Mouse (Mus musculus) MEL (cell line): Measurements from ENCODE around the gene Tpst2. TPM values are rescaled to one million over a fixed set of nuclear protein-coding genes. Genes with fewer than 3 reads are reported as not detected.

Experiments
- DNase-seq: peaks from one replicate; pipeline ENCODE4 v3.0.0; 2011; ENCODE audit warnings: low read depth, low spot score
- H3K27ac ChIP-seq: 2 replicates; pipeline ENCODE4 v1.5.1; 2012; ENCODE audit warnings: low read depth, mild to moderate bottlenecking, control low read depth, low read length, moderate library complexity; ENCODE audit not compliant: control insufficient read depth
- H3K27me3 ChIP-seq, 2 experiments: fragments of 150-350 bp in 1 of 2; sonication (generic) in 1 of 2; 2 replicates each; pipeline ENCODE4 v1.6.1; 2012; ENCODE audit warnings: low read length in 2 of 2, mild to moderate bottlenecking in 2 of 2, improper control_type of control experiment in 1 of 2, moderate library complexity in 1 of 2; ENCODE audit not compliant: insufficient read depth in 2 of 2, control insufficient read depth in 1 of 2
- H3K36me3 ChIP-seq, 2 experiments: 2 replicates each; pipeline ENCODE4 v1.6.1; 2012 to 2014; ENCODE audit warnings: low read length in 2 of 2, improper control_type of control experiment in 1 of 2, inconsistent platforms in 1 of 2, mild to moderate bottlenecking in 1 of 2; ENCODE audit not compliant: insufficient read depth in 2 of 2, control insufficient read depth in 1 of 2
- H3K4me1 ChIP-seq, 2 experiments: fragments of 150-350 bp in 1 of 2; sonication (generic) in 1 of 2; 2 replicates each; pipeline ENCODE4 v1.6.1; 2012; ENCODE audit warnings: low read length in 2 of 2, improper control_type of control experiment in 1 of 2, mild to moderate bottlenecking in 1 of 2; ENCODE audit not compliant: insufficient read depth in 2 of 2, control insufficient read depth in 1 of 2
- H3K4me3 ChIP-seq, 2 experiments: fragments of 150-350 bp in 1 of 2; sonication (generic) in 1 of 2; 2 replicates each; pipeline ENCODE4 v1.5.1; 2012; ENCODE audit warnings: low read depth in 2 of 2, low read length in 2 of 2, mild to moderate bottlenecking in 2 of 2, moderate library complexity in 2 of 2, control low read depth in 1 of 2, improper control_type of control experiment in 1 of 2; ENCODE audit not compliant: control insufficient read depth in 1 of 2, insufficient read depth in 1 of 2
- H3K79me2 ChIP-seq: 2 replicates; pipeline ENCODE4 v1.6.1; 2012; ENCODE audit warnings: mild to moderate bottlenecking, low read length, moderate library complexity; ENCODE audit not compliant: control insufficient read depth, poor library complexity, insufficient read depth
- H3K9ac ChIP-seq: 2 replicates; pipeline ENCODE4 v1.6.1; 2012; ENCODE audit warnings: low read depth, mild to moderate bottlenecking, control low read depth, low read length, moderate library complexity; ENCODE audit not compliant: control insufficient read depth, poor library complexity, severe bottlenecking
- H3K9me3 ChIP-seq: fragments of 150-350 bp; sonication (generic); replicated peaks from 2 replicates; pipeline ENCODE4 v1.6.1; 2012; ENCODE audit warnings: mild to moderate bottlenecking, low read length, improper control_type of control experiment, moderate library complexity; ENCODE audit not compliant: insufficient read depth
- CHD2 ChIP-seq: IDR thresholded peaks from 2 replicates; pipeline ENCODE4 v1.6.1; 2011; ENCODE audit warnings: low read length, improper control_type of control experiment
- CTCF ChIP-seq, 3 experiments: IDR thresholded peaks in 2 of 3; conservative IDR thresholded peaks in 1 of 3; 2 replicates each; pipeline ENCODE4 v1.5.1; 2011 to 2012; ENCODE audit warnings: low read length in 3 of 3, low read depth in 2 of 3, mild to moderate bottlenecking in 2 of 3, improper control_type of control experiment in 1 of 3, inconsistent platforms in 1 of 3, mixed read lengths in 1 of 3, moderate library complexity in 1 of 3; ENCODE audit not compliant: control insufficient read depth in 1 of 3, insufficient read depth in 1 of 3, poor library complexity in 1 of 3, severe bottlenecking in 1 of 3
- EP300 ChIP-seq, 2 experiments: IDR thresholded peaks; 2 replicates each; pipeline ENCODE4 v1.6.1; 2011; ENCODE audit warnings: improper control_type of control experiment in 2 of 2, low read length in 2 of 2, low read depth in 1 of 2, mild to moderate bottlenecking in 1 of 2
- GABPA ChIP-seq: IDR thresholded peaks from 2 replicates; pipeline ENCODE4 v1.6.1; 2012; ENCODE audit warnings: low read depth, mild to moderate bottlenecking, inconsistent platforms, low read length, improper control_type of control experiment, moderate library complexity
- GATA1 ChIP-seq: IDR thresholded peaks from 2 replicates; pipeline ENCODE4 v1.6.1; 2011; ENCODE audit warnings: low read depth, low read length, improper control_type of control experiment
- JUND ChIP-seq: IDR thresholded peaks from 2 replicates; pipeline ENCODE4 v1.6.1; 2011; ENCODE audit warnings: low read depth, mild to moderate bottlenecking, improper control_type of control experiment, low read length
- MAX ChIP-seq: IDR thresholded peaks from 2 replicates; pipeline ENCODE4 v1.6.1; 2011; ENCODE audit warnings: low read length, improper control_type of control experiment
- MXI1 ChIP-seq: IDR thresholded peaks from 2 replicates; pipeline ENCODE4 v1.6.1; 2011; ENCODE audit warnings: mild to moderate bottlenecking, low read depth, low read length, improper control_type of control experiment
- MYB ChIP-seq: IDR thresholded peaks from 2 replicates; pipeline ENCODE4 v1.6.1; 2011; ENCODE audit warnings: mild to moderate bottlenecking, low read depth, low read length, improper control_type of control experiment
- POLR2AphosphoS2 ChIP-seq: IDR thresholded peaks from 2 replicates; pipeline ENCODE4 v1.6.1; 2011; ENCODE audit warnings: low read length, improper control_type of control experiment
- RAD21 ChIP-seq: IDR thresholded peaks from 2 replicates; pipeline ENCODE4 v1.6.1; 2011; ENCODE audit warnings: mild to moderate bottlenecking, low read depth, low read length, improper control_type of control experiment
- SMC3 ChIP-seq: IDR thresholded peaks from 2 replicates; pipeline ENCODE4 v1.6.1; 2011; ENCODE audit warnings: low read depth, low read length, improper control_type of control experiment
- TAL1 ChIP-seq: IDR thresholded peaks from 2 replicates; pipeline ENCODE4 v1.6.1; 2012; ENCODE audit warnings: mild to moderate bottlenecking, inconsistent platforms, low read length, moderate library complexity, mixed read lengths
- TBP ChIP-seq: IDR thresholded peaks from 2 replicates; pipeline ENCODE4 v1.8.0; 2011; ENCODE audit warnings: low read depth, low read length, improper control_type of control experiment
- TCF12 ChIP-seq: IDR thresholded peaks from 2 replicates; pipeline ENCODE4 v1.6.1; 2014; ENCODE audit warnings: low read depth, mild to moderate bottlenecking, inconsistent platforms, low read length, improper control_type of control experiment, moderate library complexity
- UBTF ChIP-seq: IDR thresholded peaks from 2 replicates; pipeline ENCODE4 v1.6.1; 2012; ENCODE audit warnings: low read depth, mild to moderate bottlenecking, inconsistent platforms, low read length, improper control_type of control experiment, moderate library complexity, borderline replicate concordance; ENCODE audit not compliant: insufficient read depth
- ZMIZ1 ChIP-seq: IDR thresholded peaks from 2 replicates; pipeline ENCODE4 v1.6.1; 2012; ENCODE audit warnings: low read depth, mild to moderate bottlenecking, inconsistent platforms, low read length, improper control_type of control experiment, moderate library complexity
- ZNF384 ChIP-seq: IDR thresholded peaks from 2 replicates; pipeline ENCODE4 v1.6.1; 2012; ENCODE audit warnings: low read depth, mild to moderate bottlenecking, inconsistent platforms, low read length, improper control_type of control experiment
- polyA plus RNA-seq, 2 experiments: library from polyadenylated mRNA; stranded (reverse) in 1 of 2; unstranded in 1 of 2; fragments of >175 nt in 1 of 2; fragments of >200 nt in 1 of 2; gene quantifications; 2 replicates each; pipeline versions ENCODE4 v1.2.1 to v1.2.4; 2012; ENCODE audit warnings: low replicate concordance in 2 of 2, low read depth in 1 of 2; ENCODE audit not compliant: insufficient read length in 2 of 2, insufficient read depth in 1 of 2, missing spikeins in 1 of 2
- total RNA-seq: library from RNA; depleted of rRNA; stranded (reverse); fragments of 300-350 nt; gene quantifications from 2 replicates; pipeline ENCODE4 v1.2.3, GENCODE M21; 2012

Tpst2 gene
- total and polyA plus RNA-seq, 3 experiments = 57.8 to 86.1 TPM; not detected in 1

- TF ChIP-seq GABPA (no peak), UBTF (no peak), CTCF (IDR thresholded peaks at IDR 0.05 in 2 of 3, conservative IDR thresholded peaks at IDR 0.05 in 1 of 3; ENCODE audit: control insufficient read depth in 1 of 3, insufficient read depth in 1 of 3, low read depth in 2 of 3, low read length in 3 of 3, poor library complexity in 1 of 3, severe bottlenecking in 1 of 3) (no peak), CHD2 (no peak), JUND (no peak), ZNF384 (no peak), TBP (no peak), TCF12 (no peak), ZMIZ1 (no peak), TAL1 (0 out of 2 replicates have a peak, but pooled peaks have one; percentile 3), SMC3 (no peak), EP300 (IDR thresholded peaks at IDR 0.05; ENCODE audit: low read depth in 1 of 2, low read length in 2 of 2) (peak; percentile 24 to 34; a peak in 2 of 4 replicates), POLR2AphosphoS2 (no peak), RAD21 (no peak), GATA1 (0 out of 2 replicates have a peak, but pooled peaks have one; percentile 12)
Observed at GRCm38 (mm10) chr5:112265515-112265914, 11.0 kb upstream of the Tpst2 start (continued).

- DNase-seq = peak; percentile 82
- Histone ChIP-seq H3K9me3 (no peaks in the 10 kb centered on the region), H3K4me1 (peaks cover 0 to 20% of the 10 kb centered on the region in 2 experiments), H3K36me3 (peaks cover 0 to 7% of the 10 kb centered on the region in 2 experiments; a peak in 1 of 4 replicates), H3K4me3 (peak overlapping the region; percentile 35 to 41; a peak in 3 of 4 replicates), H3K9ac (peak overlapping the region; percentile 39), H3K27me3 (0 out of 4 replicates have a peak, but pooled peaks cover 0 to under 1% of the 10 kb centered on the region in 2 experiments), H3K27ac (no peak overlapping the region), H3K79me2 (no peaks in the 10 kb centered on the region)
- TF ChIP-seq TBP (no peak), MAX (no peak), UBTF (no peak), MYB (no peak), MXI1 (0 out of 2 replicates have a peak, but pooled peaks have one; percentile 1), EP300 (IDR thresholded peaks at IDR 0.05; ENCODE audit: low read depth in 1 of 2, low read length in 2 of 2) (0 out of 4 replicates have a peak, but pooled peaks of 1 of the 2 experiments have one; percentile 11), JUND (no peak)
Observed at GRCm38 (mm10) chr5:112266011-112266777, 10.3 kb upstream of the Tpst2 start.
